Mouse (Mus musculus) C2C12 (cell line): ENCODE results near the gene Cadm1.

Source experiments
- CTCF ChIP-seq: IDR thresholded peaks from one replicate; pipeline ENCODE4 v1.5.1; 2011; ENCODE audit not compliant: control insufficient read depth, insufficient read depth, insufficient read length
- MYOD1 ChIP-seq: IDR thresholded peaks from one replicate; pipeline ENCODE4 v1.6.1; 2011; ENCODE audit warnings: low read depth; ENCODE audit not compliant: control insufficient read depth, insufficient read length

DNA sequence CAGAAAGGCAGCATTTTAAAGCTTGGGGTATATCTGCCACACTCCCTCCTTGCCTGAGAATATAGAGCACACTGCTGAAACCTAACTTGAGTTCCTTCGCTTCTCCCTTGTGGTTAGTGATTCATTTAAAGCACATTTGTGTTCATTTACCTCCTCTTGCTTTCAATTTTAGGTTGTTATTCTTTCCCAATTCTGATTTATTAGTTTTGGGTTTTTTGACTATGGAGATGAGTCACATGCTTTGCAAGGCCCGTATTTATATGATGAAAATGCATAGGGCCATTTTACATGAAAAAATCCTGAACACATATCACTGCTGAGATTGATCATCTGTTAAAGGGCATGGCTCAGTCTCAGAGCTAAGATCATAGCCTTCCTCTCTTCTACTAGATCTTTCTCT is 115.1 kb downstream of the Cadm1 start:
- TF ChIP-seq CTCF (no peak), MYOD1 (no peak)
